Mouse (Mus musculus) liver, embryonic 13.5 days (tissue): ENCODE results near the gene Pgap3. TPM values are rescaled to one million over a fixed set of nuclear protein-coding genes. Genes with fewer than 3 reads are reported as not detected.
"Not testable (repeated sequence)": the region's sequence is repeated elsewhere in the genome, so short reads cannot be mapped to it uniquely, and the experiment has no call there.

Experiments
- ATAC-seq: fragments of 200-750 bp; cut with Nextera tagmentation; 2 replicates; pipeline ENCODE4 v1.8.0; 2017; ENCODE audit warnings: low read depth, mild to moderate bottlenecking, moderate number of reproducible peaks, moderate library complexity
- DNase-seq: peaks from one replicate; pipeline ENCODE4 v3.0.0; 2022
- H3K27ac ChIP-seq: fragments of 300-500 bp; sonication (generic); 2 replicates; pipeline ENCODE4 v1.5.1; 2015; ENCODE audit warnings: moderate library complexity, mild to moderate bottlenecking, inconsistent platforms
- H3K27me3 ChIP-seq: fragments of 300-500 bp; sonication (generic); 2 replicates; pipeline ENCODE4 v1.6.1; 2015; ENCODE audit warnings: mild to moderate bottlenecking, inconsistent platforms
- H3K36me3 ChIP-seq: fragments of 300-500 bp; sonication (generic); 2 replicates; pipeline ENCODE4 v1.6.1; 2015; ENCODE audit warnings: mild to moderate bottlenecking, inconsistent platforms
- H3K4me1 ChIP-seq: fragments of 300-500 bp; sonication (generic); replicated peaks from 2 replicates; pipeline ENCODE4 v1.6.1; 2015; ENCODE audit warnings: inconsistent platforms
- H3K4me2 ChIP-seq: fragments of 300-500 bp; sonication (generic); 2 replicates; pipeline ENCODE4 v1.6.1; 2015; ENCODE audit warnings: inconsistent platforms, mild to moderate bottlenecking, moderate library complexity
- H3K4me3 ChIP-seq: fragments of 300-500 bp; sonication (generic); replicated peaks from 2 replicates; pipeline ENCODE4 v1.5.1; 2015; ENCODE audit warnings: mild to moderate bottlenecking, inconsistent platforms
- H3K9ac ChIP-seq: fragments of 300-500 bp; sonication (generic); 2 replicates; pipeline ENCODE4 v1.6.1; 2015; ENCODE audit warnings: mild to moderate bottlenecking, inconsistent platforms
- H3K9me3 ChIP-seq: fragments of 300-500 bp; sonication (generic); replicated peaks from 2 replicates; pipeline ENCODE4 v1.6.1; 2016; ENCODE audit warnings: inconsistent platforms
- WGBS: fragments of 180-500 bp; shearing (Covaris S2); methylation state at CpG from one replicate; pipeline ENCODE4 v1.1.7; 2015; ENCODE audit not compliant: insufficient replicate concordance; 5-methylcytosine and 5-hydroxymethylcytosine counted together
- polyA plus RNA-seq: library from polyadenylated mRNA; unstranded; fragments of >200 nt; fragmentation: Nextera tagmentation; extraction: Ambion mirVana; gene quantifications from 2 replicates; pipeline ENCODE4 v1.2.1, GENCODE M21; 2015

Gene Pgap3
- polyA plus RNA-seq, 1 experiment from 2014 or later: 3.1 TPM

DNA sequence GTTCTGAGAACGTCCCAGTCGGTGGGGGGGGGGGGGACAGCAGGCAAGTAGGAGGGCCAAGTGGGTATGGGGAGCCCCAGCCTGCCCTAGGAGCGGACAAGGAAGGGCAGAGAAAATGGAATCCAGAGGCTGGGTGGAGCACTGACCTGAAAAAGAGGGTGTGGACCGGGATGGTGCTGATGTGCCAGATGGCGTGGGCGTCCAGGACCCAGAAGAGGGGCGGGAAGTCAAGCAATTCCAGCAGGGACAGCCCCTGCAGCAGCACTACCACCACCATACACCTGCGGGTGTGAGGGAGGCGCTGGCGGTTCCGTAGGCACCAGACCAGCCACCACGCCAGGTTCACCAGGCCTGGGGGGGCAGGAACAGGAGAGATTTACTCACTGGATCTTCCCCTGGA lies 10.1 kb downstream of the Pgap3 start:
- Histone ChIP-seq H3K36me3 (no peaks in the 10 kb centered on the region), H3K9ac (no peak overlapping the region), H3K4me1 (peaks cover 44% of the 10 kb centered on the region), H3K27me3 (peaks cover 52% of the 10 kb centered on the region), H3K27ac (no peak overlapping the region), H3K4me2 (no peak overlapping the region), H3K9me3 (no peaks in the 10 kb centered on the region), H3K4me3 (no peak overlapping the region)
- WGBS: 72% methylated on average over 12 of the region's 12 CpGs
- DNase-seq: no peak
- no peak for ATAC-seq

DNA sequence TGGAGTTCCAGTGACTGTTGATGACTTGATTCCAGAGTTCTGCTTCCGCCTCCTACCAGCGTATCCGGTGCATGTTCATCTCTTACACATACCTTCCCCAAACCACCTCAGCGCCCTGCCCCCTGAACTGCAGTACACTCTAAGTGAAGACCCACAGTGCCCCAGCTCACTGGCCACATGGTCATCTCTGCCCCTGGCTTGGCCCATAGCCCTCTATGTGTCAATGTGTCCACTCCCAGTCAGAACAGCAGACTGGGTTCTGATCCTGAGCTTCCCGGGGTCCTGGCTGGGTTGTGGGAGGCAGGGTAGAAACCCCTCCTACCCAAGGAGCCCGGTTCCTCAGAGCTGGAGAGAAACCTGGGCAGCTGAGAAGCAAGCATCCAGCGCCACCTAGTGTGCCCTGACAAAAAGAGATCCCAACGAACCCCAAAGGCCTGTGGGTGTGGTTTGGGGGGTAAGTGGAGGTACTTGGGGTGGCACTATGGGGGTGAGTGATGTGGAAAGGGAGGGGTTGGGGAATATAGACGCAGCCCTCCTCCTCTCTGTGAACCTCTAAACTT lies 11.0 kb downstream of the Pgap3 start:
- H3K4me2 ChIP-seq: no peak overlapping the region
- peaks cover 36% of the 10 kb centered on the region for H3K4me1 ChIP-seq
- no peak for ATAC-seq
- H3K36me3 ChIP-seq: no peaks in the 10 kb centered on the region
- H3K27ac ChIP-seq: no peak overlapping the region
- H3K4me3 ChIP-seq: no peak overlapping the region
- no peaks in the 10 kb centered on the region for H3K9me3 ChIP-seq
- 18% methylated on average over 9 of the region's 9 CpGs for WGBS
- peaks cover 60% of the 10 kb centered on the region for H3K27me3 ChIP-seq
- no peak overlapping the region for H3K9ac ChIP-seq
- DNase-seq: peak; percentile 24

DNA sequence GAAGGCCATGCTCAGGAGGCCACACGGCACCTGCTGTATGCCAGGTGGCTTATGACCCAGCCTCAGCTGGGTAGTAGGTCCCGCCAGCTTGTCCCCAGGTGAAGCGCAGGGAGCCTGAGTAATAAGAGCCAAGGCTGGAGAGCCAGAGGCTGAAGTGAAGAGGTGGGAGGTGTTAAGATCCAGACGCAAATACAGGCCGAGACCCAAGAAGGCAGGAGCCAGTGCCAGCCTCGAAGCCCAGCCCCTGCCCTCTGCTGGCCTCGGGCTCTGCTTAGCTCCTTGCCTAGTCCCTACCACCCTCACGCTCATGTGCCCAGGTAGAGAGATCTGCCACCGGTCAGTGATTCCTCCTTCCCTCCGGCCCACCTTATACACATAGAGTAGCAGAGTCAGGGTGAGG lies 12.0 kb downstream of the Pgap3 start:
- H3K27me3 ChIP-seq: peaks cover 70% of the 10 kb centered on the region
- no peak for ATAC-seq
- WGBS: 68% methylated on average over 10 of the region's 10 CpGs

DNA sequence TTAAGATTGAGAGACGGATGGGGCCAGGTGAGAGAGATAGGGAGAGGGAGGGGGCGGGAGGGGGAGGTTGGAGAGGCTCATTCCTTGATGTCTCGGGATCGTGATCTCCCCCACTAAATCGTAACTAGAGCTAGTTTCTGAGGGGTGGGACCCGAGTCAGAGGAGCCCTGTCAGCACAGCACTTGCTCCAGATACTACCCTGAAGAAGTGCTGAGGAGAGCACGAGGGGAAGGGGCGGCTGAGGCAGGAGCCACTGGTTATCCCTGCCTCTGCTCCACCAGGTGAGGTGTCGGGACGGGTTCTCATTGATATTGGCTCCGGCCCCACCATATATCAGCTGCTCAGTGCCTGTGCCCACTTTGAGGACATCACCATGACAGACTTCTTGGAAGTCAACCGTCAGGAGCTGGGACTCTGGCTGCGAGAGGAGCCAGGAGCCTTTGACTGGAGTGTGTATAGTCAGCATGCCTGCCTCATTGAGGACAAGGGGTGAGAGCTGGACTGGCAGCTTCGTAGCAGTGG lies 13.2 kb downstream of the Pgap3 start:
- no peak overlapping the region for H3K4me3 ChIP-seq
- no peaks in the 10 kb centered on the region for H3K36me3 ChIP-seq
- H3K9ac ChIP-seq: no peak overlapping the region
- WGBS: 42% methylated on average over 14 of the region's 14 CpGs
- H3K27me3 ChIP-seq: peaks cover 74% of the 10 kb centered on the region
- H3K4me1 ChIP-seq: peaks cover 14% of the 10 kb centered on the region
- DNase-seq: no peak
- H3K4me2 ChIP-seq: no peak overlapping the region
- no peak for ATAC-seq
- H3K9me3 ChIP-seq: no peaks in the 10 kb centered on the region
- H3K27ac ChIP-seq: no peak overlapping the region

More for the DNA sequence above, 12.0 kb downstream of the Pgap3 start:
- no peak overlapping the region for H3K4me3 ChIP-seq
- no peaks in the 10 kb centered on the region for H3K9me3 ChIP-seq
- DNase-seq: no peak
- H3K36me3 ChIP-seq: no peaks in the 10 kb centered on the region
- H3K4me1 ChIP-seq: peaks cover 26% of the 10 kb centered on the region
- no peak overlapping the region for H3K9ac ChIP-seq
- no peak overlapping the region for H3K4me2 ChIP-seq
- H3K27ac ChIP-seq: no peak overlapping the region

DNA sequence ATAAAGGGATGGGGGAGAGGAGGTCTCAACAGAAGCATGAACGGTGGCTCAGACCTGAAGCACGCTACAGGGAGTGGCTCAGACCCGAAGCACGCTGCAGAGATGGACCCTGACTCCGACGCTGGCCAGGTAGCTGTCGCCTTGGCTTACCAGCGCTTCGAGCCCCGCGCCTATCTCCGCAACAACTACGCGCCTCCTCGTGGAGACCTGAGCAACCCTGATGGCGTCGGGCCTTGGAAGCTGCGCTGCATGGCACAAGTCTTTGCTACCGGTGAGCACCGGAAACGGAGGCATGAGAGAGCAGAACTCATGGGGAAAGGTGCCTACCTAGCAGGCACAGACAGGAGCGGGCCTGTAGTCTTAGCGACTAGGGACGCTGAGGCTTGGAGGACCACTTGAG lies 13.7 kb downstream of the Pgap3 start:
- no peaks in the 10 kb centered on the region for H3K36me3 ChIP-seq
- no peaks in the 10 kb centered on the region for H3K9me3 ChIP-seq
- no peak overlapping the region for H3K4me2 ChIP-seq
- peaks cover 9% of the 10 kb centered on the region for H3K4me1 ChIP-seq
- no peak overlapping the region for H3K4me3 ChIP-seq
- DNase-seq (no peak), ATAC-seq (no peak)
- no peak overlapping the region for H3K27ac ChIP-seq
- 18% methylated on average over 24 of the region's 24 CpGs for WGBS
- H3K9ac ChIP-seq: no peak overlapping the region
- peaks cover 74% of the 10 kb centered on the region for H3K27me3 ChIP-seq

DNA sequence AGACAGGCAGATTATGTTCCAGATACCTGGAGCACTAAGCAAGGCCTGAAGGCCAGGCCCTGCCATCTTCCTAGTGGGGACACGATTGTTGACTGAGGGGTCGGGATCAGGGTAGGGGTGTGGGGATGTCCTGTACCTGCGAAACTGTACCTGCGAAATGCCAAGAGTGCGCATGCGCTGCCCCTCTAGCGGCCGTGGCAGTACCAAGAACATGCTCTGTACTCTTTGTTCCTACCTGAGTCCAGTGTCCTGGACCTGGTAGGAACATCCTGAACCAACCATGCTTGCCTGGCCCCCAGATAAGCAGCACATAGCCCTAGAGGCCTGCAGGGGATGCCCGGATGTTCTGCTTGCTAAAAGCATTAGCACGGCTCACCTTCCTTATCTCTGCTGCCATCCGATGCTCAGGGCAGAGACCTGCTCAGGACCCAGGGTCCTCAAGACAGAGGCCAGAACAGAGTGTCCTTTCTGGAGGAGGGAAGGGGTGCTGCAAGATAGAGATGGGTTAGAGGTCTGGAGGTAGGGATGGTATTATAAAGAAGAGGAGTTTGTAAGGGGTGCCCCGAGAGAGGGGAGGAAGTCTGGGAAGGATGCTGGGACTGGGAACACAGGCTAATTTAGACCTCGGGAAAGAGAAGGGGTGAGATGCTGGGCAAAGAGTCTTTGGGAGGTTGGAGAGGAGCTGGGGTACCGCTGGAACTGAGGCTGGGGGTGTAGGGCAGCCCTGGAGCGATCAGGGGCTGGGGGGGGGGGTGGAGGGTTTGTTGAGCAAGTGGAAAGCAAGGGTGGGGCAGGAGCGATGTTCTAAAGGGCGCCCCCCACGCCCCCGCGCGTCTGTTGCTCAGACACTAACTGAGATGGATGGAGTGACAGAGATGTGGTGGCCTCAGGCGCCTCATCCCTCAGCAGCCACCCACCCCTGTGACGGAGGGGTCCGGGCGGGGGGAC lies 14.4 kb downstream of the Pgap3 start, which contains the start of gene Pnmt:
Gene Pnmt (plus strand): TSS at position 813 of the 948 bp plus-strand sequence.
- H3K27ac ChIP-seq: no peak within 1 kb of the TSS
- ATAC-seq (no peak), DNase-seq (no peak)
- H3K9ac ChIP-seq: no peak within 1 kb of the TSS
- 41% methylated on average over 25 of the region's 25 CpGs for WGBS
- H3K36me3 ChIP-seq: no peaks in the 10 kb centered on the region
- H3K4me1 ChIP-seq: peaks cover 6% of the 10 kb centered on the region
- peaks cover 74% of the 10 kb centered on the region for H3K27me3 ChIP-seq
- H3K4me2 ChIP-seq: no peak within 1 kb of the TSS
- H3K4me3 ChIP-seq: no peak within 1 kb of the TSS
- H3K9me3 ChIP-seq: no peaks in the 10 kb centered on the region

DNA sequence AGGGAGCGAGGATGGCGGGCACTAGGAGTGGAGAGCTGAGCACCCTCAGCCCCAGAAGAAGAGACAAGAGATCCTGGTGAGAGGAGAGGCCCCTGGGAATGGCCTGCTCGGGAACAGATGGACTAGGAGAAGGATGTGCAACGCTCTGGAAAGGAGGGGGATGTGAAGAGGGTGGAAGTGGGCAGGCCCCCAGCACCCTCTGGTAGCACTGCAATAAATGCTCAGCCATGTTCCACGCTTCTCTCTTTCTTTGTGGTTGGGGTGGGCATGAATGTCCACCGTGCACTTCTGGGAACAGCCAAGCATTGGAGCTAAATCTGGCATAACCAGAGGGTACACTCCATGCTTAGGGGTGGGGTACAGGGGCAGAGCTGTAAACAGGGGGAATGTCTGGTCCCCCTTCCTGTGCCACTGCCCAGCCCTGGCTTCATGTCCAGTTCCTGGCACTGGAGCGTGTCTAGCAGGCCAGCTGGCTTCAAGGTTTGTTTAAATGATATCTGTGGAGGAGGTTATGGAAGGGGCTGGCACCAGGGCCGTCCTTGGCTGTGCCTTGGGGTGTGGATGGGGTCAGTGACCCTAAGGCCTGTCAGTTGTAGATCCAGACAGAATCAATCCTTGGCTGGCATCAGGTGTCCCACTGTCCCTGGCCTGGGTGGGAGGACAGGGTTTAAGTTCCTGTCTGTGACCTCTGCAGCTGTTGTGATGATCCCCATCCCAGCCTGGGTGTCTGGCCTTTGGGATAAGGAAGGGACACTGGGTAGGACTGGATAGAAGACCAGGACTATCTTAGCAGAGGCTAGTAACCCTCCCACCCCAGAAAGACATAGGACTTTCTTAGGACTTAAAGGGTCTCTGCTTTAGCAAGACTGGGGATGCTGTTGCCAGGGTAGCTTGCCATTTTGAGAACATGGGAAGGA lies 15.3 kb downstream of the Pgap3 start:
- Histone ChIP-seq H3K4me1 (peaks cover 6% of the 10 kb centered on the region), H3K36me3 (peaks cover 9% of the 10 kb centered on the region), H3K4me2 (no peak overlapping the region), H3K27ac (no peak overlapping the region), H3K4me3 (no peak overlapping the region), H3K9ac (no peak overlapping the region), H3K9me3 (no peaks in the 10 kb centered on the region), H3K27me3 (peaks cover 66% of the 10 kb centered on the region)
- WGBS: 53% methylated on average over 8 of the region's 8 CpGs
- DNase-seq (no peak), ATAC-seq (no peak)

DNA sequence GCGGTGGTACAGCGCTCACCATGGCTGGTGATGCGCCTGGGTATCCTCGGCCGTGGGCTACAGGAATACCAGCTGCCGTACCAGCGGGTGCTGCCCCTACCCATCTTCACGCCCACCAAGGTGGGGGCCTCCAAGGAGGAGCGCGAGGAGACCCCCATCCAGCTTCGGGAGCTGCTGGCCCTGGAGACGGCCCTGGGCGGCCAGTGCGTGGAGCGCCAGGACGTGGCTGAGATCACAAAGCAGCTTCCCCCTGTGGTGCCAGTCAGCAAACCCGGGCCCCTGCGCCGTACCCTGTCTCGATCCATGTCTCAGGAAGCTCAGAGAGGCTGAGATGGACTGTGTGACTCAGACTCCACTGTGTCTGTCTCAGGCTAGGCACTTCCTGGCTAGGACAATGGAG lies 16.1 kb downstream of the Pgap3 start:
- DNase-seq: no peak
- H3K4me2 ChIP-seq: no peak overlapping the region
- H3K36me3 ChIP-seq: peaks cover 16% of the 10 kb centered on the region
- H3K4me3 ChIP-seq: no peak overlapping the region
- H3K27me3 ChIP-seq: peaks cover 63% of the 10 kb centered on the region
- WGBS: 60% methylated on average over 20 of the region's 20 CpGs
- H3K4me1 ChIP-seq: peaks cover 5% of the 10 kb centered on the region
- no peak overlapping the region for H3K9ac ChIP-seq
- H3K27ac ChIP-seq: no peak overlapping the region
- no peaks in the 10 kb centered on the region for H3K9me3 ChIP-seq
- no peak for ATAC-seq

DNA sequence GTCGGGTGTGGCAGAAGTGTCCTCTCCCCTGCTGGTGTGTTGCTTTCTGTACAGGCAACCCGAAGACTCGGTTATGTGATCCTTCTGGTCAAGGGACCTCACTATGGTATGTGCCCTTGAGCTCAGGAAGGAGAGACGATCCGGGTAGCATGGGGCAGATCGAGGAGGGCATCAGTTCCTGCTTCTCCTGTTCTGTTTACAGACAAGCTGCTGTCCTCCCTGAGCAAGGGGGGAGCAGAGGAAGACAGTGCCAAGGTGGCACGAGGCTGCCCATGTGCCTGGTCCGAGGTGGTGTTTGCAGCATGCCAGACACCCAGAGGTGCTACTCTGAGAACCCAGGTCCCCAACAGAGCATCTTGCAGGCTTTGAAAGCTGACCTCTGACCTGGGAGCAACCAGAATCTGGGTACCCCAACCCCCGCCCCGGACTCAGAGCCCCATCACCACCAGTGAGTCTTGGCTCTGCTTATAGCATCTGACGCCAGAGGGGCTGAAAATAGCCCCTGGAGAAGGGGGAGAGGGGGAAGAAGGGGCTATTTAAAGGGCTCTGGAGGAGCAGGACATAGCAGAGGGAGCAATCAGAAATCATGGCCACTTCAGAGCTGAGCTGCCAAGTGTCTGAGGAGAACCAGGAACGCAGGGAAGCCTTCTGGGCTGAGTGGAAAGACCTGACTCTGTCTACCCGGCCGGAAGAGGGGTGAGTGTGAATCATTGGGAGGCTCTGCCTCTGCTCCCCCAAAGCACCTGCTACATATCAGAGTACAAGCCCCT lies 16.8 kb downstream of the Pgap3 start, which contains the start of gene Tcap:
Gene Tcap (plus strand): TSS at position 551 of the 770 bp plus-strand sequence.
- H3K27me3 ChIP-seq: peaks cover 55% of the 10 kb centered on the region
- H3K9ac ChIP-seq: no peak within 1 kb of the TSS
- 45% methylated on average over 14 of the region's 14 CpGs for WGBS
- DNase-seq (no peak), ATAC-seq (no peak)
- H3K27ac ChIP-seq: no peak within 1 kb of the TSS
- no peaks in the 10 kb centered on the region for H3K9me3 ChIP-seq
- H3K4me1 ChIP-seq: 0 out of 2 replicates have a peak, but pooled peaks cover 3% of the 10 kb centered on the region
- peaks cover 22% of the 10 kb centered on the region for H3K36me3 ChIP-seq
- H3K4me3 ChIP-seq: no peak within 1 kb of the TSS
- no peak within 1 kb of the TSS for H3K4me2 ChIP-seq

DNA sequence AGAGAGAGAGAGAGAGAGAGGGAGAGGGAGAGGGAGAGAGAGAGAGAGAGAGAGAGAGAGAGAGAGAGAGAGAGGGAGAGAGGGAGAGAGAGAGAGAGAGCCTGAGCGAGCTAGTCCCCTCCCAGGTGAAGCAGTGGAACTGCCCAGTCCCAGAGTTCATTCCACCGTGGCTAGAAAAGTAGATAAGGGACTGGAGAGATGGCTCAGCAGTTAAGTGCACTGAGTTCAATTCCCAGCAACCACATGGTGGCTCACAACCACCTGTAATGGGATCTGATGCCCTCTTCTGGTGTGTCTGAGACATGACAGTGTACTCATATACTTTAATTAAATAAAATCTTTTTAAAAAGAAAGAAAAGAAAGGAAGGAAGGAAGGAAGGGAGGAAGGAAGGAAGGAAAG lies 17.9 kb downstream of the Pgap3 start:
- H3K9ac ChIP-seq, H3K4me2 ChIP-seq, H3K4me1 ChIP-seq, H3K4me3 ChIP-seq, H3K27ac ChIP-seq, DNase-seq, ATAC-seq, H3K9me3 ChIP-seq: not testable (repeated sequence)
- Histone ChIP-seq H3K27me3 (peaks cover 45% of the 10 kb centered on the region), H3K36me3 (peaks cover 32% of the 10 kb centered on the region)
- 26% methylated on average over 2 of the region's 2 CpGs for WGBS
